Mouse (Mus musculus): ENCODE measurements at regions not wholly inside any gene's neighbourhood (a gene's known extent, or its start where the extent isn't known, plus 50 kb on each side); places are given as distances from the start of the nearest gene placed in this dataset.

DNA sequence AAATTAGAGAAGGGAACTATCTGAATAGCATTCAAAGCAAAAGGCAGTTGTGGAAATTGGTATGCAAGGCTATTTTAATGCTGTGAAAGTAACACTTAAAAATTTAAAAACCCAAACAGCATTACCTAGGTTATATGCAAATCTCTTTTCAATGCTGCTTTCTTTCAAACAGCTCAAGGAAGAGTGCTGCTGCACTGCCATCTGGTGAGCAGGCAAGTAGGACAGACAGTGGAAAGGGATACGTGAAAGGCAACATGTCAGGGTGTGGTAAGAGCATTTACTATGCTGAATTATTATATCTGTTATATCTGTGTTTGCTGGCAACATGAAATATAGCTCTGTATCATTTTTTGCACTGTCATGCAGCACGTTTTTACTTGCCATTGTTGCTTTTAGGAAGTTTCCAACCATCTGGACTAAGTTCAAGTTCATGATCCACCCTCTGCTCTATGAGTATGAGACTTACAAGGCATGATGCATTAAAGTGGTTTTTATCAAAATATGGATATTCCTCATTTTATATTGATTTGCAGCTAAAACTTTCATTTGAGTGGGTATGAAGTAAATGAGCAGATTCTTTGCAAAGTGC is 1223.0 kb downstream of the Dnajb9 start:
- no peak overlapping the region for H3K4me2 ChIP-seq
- no peak overlapping the region for H3K27ac ChIP-seq
- 29% methylated on average over 2 of the region's 2 CpGs for WGBS
- no peaks in the 10 kb centered on the region for H3K27me3 ChIP-seq
- H3K9me3 ChIP-seq = no peaks in the 10 kb centered on the region
- no peak for ATAC-seq (ENCODE audit: borderline replicate concordance, extremely low read depth, low FRiP score, low TSS enrichment)
- no peak overlapping the region for H3K4me3 ChIP-seq
- no peaks in the 10 kb centered on the region for H3K4me1 ChIP-seq
- no peaks in the 10 kb centered on the region for H3K36me3 ChIP-seq
- H3K9ac ChIP-seq = no peak overlapping the region

DNA sequence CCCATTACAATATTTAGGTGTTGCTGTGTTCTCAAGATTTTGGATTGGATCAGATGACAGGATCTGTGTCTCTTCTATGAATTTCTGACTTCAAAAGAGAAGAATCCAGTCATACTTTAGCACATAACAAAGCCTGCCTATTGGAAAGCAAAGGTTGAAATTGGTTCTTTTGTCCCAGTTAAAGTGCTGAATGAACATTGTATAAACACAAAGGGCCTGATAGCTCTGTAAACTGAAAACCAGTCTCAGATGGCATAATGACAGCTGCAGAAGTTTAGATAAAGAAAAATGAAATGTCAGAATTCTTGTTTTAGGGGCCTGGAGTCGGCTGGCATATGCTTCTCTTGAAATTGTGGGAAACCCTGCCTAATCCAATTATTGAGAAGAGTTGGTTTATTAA is 1223.6 kb downstream of the Dnajb9 start:
- Histone ChIP-seq H3K27me3 (no peaks in the 10 kb centered on the region), H3K9me3 (no peaks in the 10 kb centered on the region), H3K4me3 (no peak overlapping the region), H3K36me3 (no peaks in the 10 kb centered on the region), H3K9ac (no peak overlapping the region), H3K4me2 (no peak overlapping the region), H3K27ac (no peak overlapping the region), H3K4me1 (no peaks in the 10 kb centered on the region)
- 36% methylated on average over 1 of the region's 1 CpGs for WGBS
- ATAC-seq (ENCODE audit: borderline replicate concordance, extremely low read depth, low FRiP score, low TSS enrichment) = no peak

- no peaks in the 10 kb centered on the region for H3K4me1 ChIP-seq
- no peak for ATAC-seq (ENCODE audit: borderline replicate concordance, extremely low read depth, low FRiP score, low TSS enrichment)
- no peaks in the 10 kb centered on the region for H3K36me3 ChIP-seq
- H3K9me3 ChIP-seq = no peaks in the 10 kb centered on the region
- H3K27ac ChIP-seq = no peak overlapping the region
- 68% methylated on average over 1 of the region's 1 CpGs for WGBS
- no peak overlapping the region for H3K4me3 ChIP-seq
- H3K9ac ChIP-seq = no peak overlapping the region
- H3K27me3 ChIP-seq = no peaks in the 10 kb centered on the region
- no peak overlapping the region for H3K4me2 ChIP-seq
Measured at GRCm38 (mm10) chr12:42986096-42986495, 1224.0 kb downstream of the Dnajb9 start.

DNA sequence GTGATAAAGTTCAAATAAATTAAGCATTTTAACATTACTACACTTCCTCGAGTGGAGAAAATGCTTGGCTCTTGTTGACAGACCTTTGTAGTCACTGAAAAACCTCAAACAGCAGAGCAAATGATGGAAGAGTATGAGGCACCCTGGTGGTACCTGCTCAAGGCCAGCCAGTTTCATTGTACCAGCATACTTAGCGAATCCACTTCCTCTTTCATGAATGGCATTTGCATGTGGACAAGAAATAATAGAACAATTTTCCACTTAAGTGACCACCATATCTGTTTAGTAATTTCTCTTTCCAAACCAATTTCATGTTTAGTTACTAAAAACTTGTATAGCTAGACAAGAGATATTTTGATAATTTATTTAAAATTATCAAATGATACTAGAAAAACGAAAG is 1231.3 kb downstream of the Dnajb9 start:
- Histone ChIP-seq H3K36me3 (no peaks in the 10 kb centered on the region), H3K27ac (no peak overlapping the region), H3K4me1 (no peaks in the 10 kb centered on the region), H3K9me3 (no peaks in the 10 kb centered on the region), H3K4me2 (no peak overlapping the region), H3K27me3 (no peaks in the 10 kb centered on the region), H3K4me3 (no peak overlapping the region), H3K9ac (no peak overlapping the region)
- ATAC-seq (ENCODE audit: borderline replicate concordance, extremely low read depth, low FRiP score, low TSS enrichment) = no peak
- 75% methylated on average over 3 of the region's 3 CpGs for WGBS

DNA sequence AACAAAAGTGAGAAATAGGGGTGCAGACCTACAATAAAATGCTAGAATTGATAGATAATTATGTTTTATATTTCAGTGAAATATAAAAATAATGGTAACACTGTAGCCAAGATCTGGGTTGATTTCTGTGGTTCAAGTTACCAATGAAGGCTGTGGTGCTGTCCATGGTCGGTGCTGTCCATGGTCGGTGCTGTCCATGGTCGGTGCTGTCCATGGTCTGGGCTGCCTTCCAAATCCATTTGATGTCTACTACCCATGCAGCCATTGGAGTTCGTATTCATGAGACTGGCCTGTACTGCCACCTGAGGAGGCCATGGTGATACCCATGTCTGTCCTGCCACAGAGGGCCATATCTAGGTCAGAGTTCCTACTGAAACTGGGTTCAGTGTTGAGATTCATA is 1237.4 kb downstream of the Dnajb9 start:
- Histone ChIP-seq H3K27me3 (no peaks in the 10 kb centered on the region), H3K9ac (no peak overlapping the region), H3K4me1 (no peaks in the 10 kb centered on the region), H3K36me3 (no peaks in the 10 kb centered on the region), H3K4me2 (no peak overlapping the region), H3K27ac (no peak overlapping the region), H3K9me3 (no peaks in the 10 kb centered on the region), H3K4me3 (no peak overlapping the region)
- ATAC-seq (ENCODE audit: borderline replicate concordance, extremely low read depth, low FRiP score, low TSS enrichment) = peak; percentile 59; the same call in 1 of the 2 replicates
- 62% methylated on average over 4 of the region's 4 CpGs for WGBS

DNA sequence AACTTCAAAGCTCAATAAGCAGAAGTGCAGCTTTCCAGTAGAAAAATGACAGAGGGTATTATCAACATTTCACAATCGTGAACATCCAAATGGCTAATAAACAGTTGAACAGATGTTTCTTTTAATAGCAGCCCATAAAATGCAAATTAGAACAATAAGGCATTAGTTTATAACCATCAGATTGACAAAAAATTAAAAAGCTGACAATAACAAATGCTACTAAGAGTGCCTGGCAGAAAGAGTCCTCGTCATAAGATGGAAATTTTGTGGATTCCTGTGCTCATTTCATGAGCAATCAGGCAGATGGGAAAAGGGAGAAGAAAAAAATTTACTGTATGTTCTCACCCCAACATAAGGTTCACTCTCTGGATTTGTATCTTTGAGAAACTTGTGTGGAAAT is 1248.6 kb downstream of the Dnajb9 start:
- no peaks in the 10 kb centered on the region for H3K4me1 ChIP-seq
- WGBS = 49% methylated on average over 2 of the region's 2 CpGs
- no peaks in the 10 kb centered on the region for H3K9me3 ChIP-seq
- no peak for ATAC-seq (ENCODE audit: borderline replicate concordance, extremely low read depth, low FRiP score, low TSS enrichment)
- H3K36me3 ChIP-seq = no peaks in the 10 kb centered on the region
- no peak overlapping the region for H3K4me2 ChIP-seq
- H3K27me3 ChIP-seq = no peaks in the 10 kb centered on the region
- H3K9ac ChIP-seq = no peak overlapping the region
- no peak overlapping the region for H3K27ac ChIP-seq
- no peak overlapping the region for H3K4me3 ChIP-seq

DNA sequence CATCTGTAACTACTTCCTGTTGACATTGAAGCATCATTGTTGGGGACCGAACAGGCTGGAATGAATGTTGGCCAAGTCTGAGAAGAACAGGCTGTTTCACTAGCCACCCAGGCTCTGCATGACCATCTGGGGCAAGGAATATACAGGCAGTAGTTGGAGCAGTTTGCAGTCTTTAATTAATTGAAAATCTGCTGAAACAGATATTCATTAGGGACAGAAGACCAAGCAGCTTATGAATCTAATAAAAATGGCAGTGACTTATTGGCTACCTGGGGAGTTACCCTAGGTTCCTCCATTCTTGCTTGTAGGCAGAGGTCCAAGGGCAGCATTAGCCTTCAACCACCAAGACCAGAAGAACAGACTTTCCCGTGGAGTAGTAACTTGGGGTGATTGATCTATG is 1262.2 kb downstream of the Dnajb9 start:
- ATAC-seq (ENCODE audit: borderline replicate concordance, extremely low read depth, low FRiP score, low TSS enrichment) = no peak
- H3K36me3 ChIP-seq = no peaks in the 10 kb centered on the region
- H3K4me2 ChIP-seq = no peak overlapping the region
- H3K27ac ChIP-seq = no peak overlapping the region
- no peaks in the 10 kb centered on the region for H3K27me3 ChIP-seq
- no peak overlapping the region for H3K4me3 ChIP-seq
- no peak overlapping the region for H3K9ac ChIP-seq
- H3K9me3 ChIP-seq = no peaks in the 10 kb centered on the region
- H3K4me1 ChIP-seq = no peaks in the 10 kb centered on the region
- 81% methylated on average over 2 of the region's 2 CpGs for WGBS

GRCm38 (mm10) chr12:42914374-42914773 is 1295.8 kb downstream of the Dnajb9 start:
- no peaks in the 10 kb centered on the region for H3K36me3 ChIP-seq
- H3K27me3 ChIP-seq = no peaks in the 10 kb centered on the region
- no peak for ATAC-seq (ENCODE audit: borderline replicate concordance, extremely low read depth, low FRiP score, low TSS enrichment)
- no peaks in the 10 kb centered on the region for H3K4me1 ChIP-seq
- no peak overlapping the region for H3K9ac ChIP-seq
- no peak overlapping the region for H3K4me2 ChIP-seq
- WGBS = 78% methylated on average over 2 of the region's 2 CpGs
- no peaks in the 10 kb centered on the region for H3K9me3 ChIP-seq
- H3K27ac ChIP-seq = no peak overlapping the region
- H3K4me3 ChIP-seq = no peak overlapping the region
